Mouse (Mus musculus): ENCODE measurements around the gene Traf3. TPM values are rescaled to one million over a fixed set of nuclear protein-coding genes. Genes with fewer than 3 reads are reported as not detected.
A peak's percentile ranks its signal among the peaks of the same experiment; 100 is the strongest.

The Traf3 gene
- 10 to 100 TPM; 48.0 to 54.3 (median 53.3) TPM for total RNA-seq (2022)

DNA sequence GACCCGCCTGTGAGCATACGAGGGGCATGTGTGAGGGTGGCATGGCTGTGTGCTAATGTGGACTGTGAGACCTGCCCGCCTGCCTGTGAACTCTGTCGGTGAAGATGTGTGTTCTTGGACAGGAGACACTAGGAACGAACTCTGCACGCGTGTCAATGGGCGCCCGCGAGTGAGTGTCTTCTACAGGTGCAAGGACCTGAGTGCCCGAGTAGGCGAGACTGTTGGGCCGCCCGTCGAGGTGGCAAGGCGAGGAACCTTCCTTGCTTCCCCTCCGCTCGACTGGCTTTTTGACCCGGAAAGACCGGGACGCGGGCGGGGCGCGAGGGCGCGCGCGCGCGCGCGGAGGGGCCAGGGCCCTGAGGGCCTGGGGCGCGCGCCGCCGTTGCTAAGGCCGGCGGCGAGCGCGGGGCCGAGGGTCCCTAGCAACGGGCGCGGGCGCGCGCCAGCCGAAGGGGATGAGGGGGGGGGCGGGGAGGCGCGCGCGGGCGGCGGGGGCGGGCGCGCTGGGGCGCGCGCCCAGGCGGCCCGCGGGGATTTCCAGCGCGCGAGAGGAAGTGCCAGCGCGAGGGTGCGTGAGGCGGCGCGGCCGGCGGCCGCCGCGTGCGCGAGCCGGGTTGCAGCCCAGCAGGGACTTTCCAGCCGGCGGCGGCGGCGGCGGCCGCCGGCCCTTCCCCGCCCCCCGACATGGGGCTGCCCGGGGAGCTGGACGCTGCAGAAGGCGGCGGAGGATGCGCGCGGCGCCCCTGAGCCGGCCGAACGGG, at the start of gene Traf3:
Gene Traf3, plus strand, starts transcription at position 540 of the 761 bp plus-strand sequence.
- DNase-seq (ENCODE audit: low spot score in 2 of 2), result peak in 1 of 2 experiments; percentile 39

DNA sequence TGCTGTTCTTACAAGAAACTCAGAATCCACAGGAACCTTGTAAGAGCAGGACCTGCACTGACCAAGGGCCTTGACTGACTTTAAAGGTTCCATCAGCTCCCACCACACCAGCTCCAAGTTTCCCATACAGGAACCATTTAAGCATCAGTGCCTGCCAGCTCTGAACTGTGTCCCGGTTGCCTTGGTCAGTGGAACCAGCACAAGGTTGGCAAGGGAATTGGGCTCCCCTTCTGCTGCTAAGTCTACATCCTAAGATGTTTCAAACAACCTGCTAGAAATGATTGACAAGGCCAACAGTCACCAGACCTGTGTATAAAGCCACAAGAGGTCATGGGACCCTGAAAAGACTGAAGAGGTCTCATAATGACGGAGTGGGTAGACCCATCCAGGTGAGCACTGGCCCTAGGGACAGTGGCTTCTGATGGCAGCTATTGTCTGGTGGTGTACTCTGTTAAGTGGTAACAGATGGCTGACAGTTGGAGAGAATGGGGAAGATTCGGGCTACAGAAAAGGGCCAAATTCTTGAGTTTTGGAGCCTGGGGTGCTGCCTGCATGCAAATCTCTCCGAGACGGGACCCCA, 46.6 kb upstream of the Traf3 start:
- no peak for DNase-seq (ENCODE audit: low spot score in 2 of 2)

DNA sequence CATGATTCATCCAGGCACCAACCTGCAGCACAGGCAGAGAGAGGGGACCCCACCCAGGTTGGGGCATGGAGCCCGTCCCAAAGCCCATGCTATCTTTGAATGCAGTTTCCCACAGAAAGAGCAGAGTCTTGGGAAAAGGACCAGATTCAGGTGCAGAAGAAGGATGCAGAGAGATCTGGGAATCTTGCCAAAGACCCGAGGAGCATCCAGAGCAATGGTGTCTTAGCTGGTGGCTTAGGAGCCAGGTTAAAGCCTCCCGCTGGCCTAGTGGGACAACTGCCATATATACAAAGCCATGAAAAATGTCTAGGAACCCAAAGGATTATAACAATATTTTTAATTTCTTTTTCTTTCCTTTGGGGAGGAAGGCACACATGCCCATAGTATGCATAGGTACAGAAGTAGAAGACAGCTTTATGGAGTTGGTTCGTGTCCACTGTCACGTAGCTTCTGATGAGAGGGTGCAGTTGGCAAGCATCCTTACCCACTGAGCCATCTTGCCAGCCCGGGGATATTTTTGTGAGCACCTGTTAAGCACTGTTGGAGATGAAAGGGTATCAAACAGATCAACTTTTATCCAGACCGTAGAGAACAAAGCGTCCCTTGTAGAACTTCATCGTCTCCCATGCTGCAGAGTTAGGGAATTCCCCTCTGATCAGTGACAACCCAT, 45.1 kb upstream of the Traf3 start:
- no peak for DNase-seq (ENCODE audit: low spot score in 2 of 2)

DNA sequence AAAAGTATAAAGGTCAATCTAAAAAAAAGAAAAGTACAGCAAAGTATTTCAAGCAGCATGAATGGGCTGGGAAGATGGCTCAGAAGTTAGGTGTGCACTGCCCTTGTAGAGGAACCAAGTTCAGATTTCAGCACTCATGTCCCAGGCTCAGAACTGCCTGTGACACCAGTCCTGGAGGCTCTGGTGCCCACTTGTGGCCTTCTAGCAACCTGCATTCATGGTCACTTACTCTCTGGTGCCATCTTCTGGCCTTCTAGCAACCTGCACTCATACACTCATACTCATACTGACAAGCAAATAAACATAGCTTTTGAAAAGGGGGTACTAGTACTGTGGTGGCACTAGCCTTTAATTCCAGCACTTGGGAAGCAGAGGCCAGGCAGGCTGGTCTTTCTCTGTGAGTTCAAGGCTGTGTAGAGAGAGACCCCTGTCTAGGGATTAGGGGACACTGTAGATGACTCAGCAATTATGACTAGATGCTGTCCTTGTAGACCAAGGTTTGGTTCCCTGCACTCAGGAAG, 43.8 kb upstream of the Traf3 start:
- no peak for DNase-seq (ENCODE audit: low spot score in 2 of 2)

DNA sequence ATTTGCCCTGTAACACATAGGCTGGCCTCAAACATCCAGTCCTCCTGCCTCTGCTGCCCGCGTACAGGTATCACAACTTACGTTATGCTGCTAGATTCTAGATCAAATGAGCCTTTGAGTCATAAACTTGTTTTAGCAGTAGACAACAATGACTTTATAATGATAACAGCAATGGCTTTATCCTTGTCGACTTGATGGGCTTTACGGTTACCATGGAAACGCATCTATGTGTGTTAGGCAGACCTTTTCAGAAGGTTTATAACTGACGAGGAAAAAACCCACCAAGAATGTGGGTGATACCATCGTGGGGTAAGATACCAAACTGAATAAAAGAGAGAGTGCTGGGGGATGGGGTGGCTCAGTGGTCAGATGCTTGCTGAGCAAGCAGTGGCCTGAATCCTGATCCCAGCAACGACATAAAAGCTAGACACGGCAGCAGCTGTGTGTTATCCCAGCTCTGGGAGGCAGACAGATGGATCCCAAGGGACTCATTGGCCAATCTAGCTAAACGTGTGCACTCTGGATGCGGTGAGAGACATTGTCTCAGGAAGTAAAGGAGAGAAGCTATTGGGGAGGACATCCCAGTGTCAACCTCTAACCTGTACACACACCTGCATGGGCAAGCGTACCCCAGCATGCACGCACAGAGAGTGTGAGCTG, 41.4 kb upstream of the Traf3 start:
- DNase-seq (ENCODE audit: low spot score in 2 of 2), result no peak

DNA sequence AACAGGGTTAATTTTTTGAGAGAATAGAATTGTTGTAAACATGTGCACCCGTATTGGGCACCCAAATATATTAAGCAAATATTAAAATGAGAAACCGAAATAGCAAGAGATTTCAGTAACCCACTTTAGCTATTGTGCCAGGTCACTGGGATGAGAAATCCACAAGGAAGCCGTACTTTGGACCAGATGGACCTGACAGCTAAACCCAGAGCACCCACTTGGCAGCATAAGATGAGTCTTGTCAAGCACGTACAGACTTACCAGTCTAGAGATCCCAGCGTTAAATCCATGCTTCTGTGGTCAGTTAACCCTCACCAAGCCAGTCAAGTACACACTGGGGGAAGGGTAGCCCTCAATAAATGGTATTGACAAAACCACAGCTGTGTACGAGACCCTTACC, 40.5 kb upstream of the Traf3 start:
- no peak for DNase-seq (ENCODE audit: low spot score in 2 of 2)

DNA sequence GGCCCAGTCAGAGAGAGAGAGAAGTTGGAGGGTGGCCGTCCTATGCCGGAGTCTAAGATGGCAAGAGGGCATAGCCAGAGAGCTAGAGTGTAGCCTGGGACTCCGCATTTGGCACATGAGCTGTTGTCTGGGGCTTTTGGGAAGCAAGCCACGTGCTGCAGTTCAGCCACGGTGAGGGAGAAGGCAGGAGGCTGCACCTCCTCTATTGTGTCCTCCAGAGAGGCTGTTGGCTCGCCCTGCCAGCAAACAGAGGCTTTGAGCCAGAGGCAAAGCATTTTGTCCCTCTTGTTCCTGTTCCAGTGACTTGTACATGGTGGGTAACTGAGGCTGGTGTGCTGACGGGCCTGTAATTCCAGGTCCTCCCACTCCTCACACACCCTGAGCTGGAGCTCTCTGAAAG, 32.0 kb upstream of the Traf3 start:
- DNase-seq (ENCODE audit: low spot score in 2 of 2), result no peak

DNA sequence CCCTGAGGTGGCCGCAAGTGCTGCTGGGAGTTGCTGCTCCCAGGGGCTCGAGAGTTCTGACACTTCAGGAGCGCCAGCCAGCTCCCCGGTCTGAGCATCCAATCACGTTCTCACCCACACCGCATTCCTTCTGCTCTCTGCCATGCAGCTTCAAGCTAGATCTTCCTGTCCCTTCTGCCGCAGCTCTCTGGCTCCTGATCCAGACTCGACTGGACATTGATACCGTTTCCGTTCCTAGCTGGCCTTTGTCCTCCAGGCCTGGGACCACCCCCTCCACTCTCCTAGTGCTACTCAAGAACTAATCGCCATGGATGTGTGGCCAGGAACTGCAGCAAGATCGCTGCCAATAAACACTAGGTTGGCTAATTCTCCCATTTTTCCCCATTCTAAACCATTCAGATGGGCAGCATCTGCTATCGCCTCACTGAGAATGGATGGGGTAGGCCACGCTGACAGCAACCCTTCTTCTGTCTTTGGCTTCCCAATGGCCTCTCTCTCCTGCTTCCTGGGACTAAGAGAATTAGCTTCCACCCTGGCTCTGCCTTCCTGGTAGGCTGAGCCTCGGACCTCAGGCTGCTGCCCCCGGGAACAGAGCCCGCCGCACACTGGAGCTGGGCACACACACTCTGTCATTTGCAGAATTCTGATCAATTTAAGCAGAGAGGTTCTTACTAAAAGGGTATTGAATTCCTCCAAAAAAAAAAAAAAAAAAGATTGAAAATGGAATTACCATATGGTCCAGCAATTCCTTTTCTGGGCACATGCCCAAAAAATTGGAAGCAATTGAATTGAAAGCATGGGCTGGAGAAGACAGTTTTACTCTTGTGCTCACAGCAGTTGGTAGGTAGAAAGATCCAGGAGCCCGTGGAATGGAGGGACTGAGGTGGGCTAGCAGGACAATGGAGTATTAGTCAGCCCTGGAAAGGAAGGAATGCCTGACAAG, 31.1 kb upstream of the Traf3 start:
- DNase-seq (ENCODE audit: low spot score in 2 of 2), result peak in 1 of 2 experiments; percentile 47

DNA sequence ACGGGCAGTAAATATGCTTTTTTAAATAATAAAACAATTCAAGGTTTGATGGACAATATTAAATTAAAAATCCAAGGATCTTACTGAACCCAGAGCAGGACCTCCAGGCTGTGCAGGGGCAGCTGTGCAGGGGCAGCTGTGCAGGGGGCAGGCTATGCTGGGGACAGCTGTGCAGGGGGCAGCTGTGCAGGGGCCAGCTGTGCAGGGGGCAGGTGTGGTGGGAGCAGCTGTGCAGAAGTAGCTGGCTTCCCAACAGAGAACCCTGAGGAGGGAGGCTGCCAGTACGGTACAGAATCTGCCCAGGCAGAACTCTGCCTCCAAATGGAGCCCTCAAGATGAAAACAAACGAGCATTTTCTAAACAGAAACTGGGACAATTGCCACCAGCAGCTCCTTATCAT, 30.2 kb upstream of the Traf3 start:
- DNase-seq (ENCODE audit: low spot score in 2 of 2), result no peak

DNA sequence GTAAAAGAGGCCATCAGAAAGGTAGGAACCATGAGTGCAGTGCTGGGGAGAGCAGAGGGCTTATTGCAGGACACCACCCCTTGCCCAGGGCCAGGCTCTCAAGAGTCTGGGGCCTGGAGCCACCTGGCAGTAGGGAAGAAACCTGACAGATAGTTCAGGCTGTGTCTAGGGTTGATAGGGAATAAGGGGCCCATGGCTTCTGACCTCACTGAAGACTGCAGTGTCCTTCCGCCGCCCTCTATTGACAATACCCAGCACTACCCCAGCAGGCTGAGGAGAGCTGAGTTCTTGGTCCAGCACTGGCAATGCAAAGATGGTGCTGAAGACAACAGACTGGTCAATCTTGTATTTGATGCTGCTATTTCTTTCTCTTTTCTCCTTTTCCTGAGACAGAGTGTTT, 29.1 kb upstream of the Traf3 start:
- no peak for DNase-seq (ENCODE audit: low spot score in 2 of 2)

DNA sequence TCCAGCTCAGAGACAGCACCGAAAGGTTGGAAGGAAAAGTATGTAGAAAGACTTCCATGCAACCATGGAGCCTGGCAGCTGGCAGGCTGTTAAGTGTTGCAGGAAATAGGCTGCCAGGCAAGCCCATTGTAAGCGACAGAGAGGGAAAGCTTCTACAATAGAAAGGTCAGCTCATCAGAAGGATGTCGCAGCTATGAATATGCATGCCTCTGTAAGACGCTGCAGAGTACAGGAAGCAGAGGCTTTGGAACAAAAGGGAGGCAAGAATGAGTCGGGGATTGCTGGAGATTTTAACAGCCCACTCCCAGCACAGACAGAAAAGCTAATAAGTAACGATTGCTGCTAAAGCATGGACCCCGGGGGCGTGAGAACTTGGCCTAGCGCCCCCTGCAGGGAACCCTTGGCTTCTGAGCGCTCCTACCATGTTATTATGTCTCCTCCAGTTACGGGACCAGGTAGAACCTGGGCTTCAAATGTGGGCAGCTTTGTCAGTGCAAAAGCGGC, 23.1 kb upstream of the Traf3 start:
- DNase-seq (ENCODE audit: low spot score in 2 of 2), result no peak

DNA sequence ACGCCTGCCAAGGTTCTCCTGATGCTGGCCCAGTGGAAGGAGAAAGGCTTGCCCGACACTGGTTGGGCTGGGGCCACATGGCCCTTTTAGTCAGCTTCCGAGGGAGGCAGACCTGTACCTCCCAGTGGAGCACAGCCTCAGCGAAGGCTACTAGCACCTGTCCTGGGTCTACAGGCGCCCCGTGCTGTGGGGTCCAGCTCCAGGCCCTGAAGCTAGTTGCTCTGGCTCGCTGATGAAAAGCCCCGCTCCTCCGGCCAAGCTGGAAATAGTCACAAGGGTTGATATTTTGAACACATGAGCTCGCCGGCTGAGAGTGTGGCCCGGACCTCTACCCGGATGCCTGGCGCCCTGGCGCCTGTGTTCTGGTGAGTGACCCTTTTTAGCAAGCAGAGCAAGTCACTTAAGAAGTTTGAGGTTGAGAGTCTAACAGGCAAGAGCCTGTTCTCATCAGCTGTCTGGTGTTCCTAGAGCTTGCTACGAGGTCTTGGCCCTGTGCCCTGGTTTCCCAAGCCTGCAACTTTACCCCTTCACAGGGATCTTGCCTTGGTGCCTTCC, 22.6 kb upstream of the Traf3 start:
- no peak for DNase-seq (ENCODE audit: low spot score in 2 of 2)

DNA sequence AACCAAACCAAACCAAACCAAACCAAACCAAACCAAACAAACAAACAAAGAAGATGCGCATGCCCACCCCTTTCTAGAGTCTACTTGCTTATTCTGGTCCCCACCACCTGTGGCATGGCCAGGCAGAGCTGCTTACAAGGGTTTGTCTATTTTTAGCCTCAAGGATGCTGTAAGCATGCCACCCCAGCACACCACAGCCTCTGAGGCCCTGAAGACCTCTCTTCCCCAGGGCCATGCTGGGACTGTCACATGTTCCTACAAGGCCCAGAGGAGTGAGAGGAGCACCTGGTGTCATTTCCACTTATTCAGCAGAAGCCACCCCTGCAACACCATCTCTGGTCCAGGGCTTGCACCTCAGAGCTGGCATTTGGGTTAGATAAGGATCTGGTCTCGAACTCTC, 21.6 kb upstream of the Traf3 start:
- no peak for DNase-seq (ENCODE audit: low spot score in 2 of 2)

DNA sequence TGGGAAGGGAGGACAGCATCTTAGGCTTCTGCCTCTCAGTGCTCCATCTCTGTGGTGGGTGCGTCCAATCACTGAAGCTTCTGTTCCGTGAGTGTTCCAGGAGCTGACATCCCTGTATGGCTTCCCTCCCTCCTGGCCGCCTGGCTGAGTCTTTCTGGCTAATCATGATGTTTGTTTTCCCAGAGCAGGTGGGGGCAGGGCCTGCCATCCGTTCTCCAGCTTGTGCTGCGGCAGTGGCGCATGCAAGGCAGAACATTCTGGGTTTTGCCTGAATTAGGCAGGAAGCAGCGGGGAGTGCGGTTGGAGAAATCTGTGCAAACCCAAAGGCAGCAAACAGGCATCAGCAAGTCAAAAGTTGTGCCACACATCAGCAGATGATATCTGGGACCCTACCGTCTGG, 20.9 kb upstream of the Traf3 start:
- DNase-seq (ENCODE audit: low spot score in 2 of 2), result peak; percentile 74 to 85

DNA sequence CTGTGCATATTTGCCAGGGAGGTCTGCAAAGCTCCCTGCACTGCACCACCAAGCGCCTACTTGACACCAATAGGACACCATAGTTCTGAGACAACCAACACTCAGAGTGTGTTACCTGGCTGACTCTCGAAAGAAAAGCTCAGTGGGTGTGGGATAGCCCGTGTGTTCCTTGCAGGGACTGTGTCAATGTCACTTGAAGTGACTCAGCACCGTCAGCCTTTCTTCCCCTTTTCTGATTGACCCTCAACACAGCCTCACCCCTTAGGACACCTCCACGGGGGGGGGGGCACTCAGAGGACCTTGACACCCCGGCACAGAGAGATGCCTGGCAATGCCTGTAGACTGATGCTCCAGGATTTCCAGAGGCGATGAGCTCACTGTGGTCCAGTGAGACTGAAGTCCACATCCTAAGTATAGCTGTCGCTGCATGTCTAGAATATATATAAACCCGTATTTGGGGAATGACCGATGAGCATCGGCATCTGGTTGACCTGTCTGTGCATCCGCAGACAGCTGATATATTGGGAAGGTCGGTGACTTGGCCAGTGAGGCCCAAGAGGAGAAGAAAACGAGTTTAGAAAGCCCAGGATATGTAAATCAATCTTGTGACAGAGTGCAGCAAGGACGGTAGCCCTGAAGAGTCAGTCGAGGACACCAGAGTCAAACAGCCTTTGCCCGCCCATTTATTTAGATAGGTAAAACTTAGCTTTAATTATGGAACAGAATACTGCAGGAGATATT, 16.5 kb upstream of the Traf3 start:
- DNase-seq (ENCODE audit: low spot score in 2 of 2), result no peak

DNA sequence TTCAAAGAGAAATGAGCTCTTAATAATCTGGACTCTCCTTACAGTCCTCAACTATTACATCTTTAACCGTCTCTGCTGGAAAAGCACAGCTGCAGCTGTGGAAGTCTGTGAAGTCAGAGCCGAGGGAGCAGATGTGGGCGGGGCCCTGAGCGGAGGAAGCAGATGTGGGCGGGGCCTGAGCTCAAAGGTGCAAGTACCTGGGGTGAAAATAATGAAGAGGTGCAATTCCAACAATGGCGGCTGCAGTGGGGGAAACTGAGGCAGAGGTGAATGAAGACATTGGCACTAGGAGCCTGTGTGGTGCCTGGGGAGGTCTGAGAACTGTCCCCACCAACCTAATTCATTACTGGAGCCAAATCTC, 16.0 kb upstream of the Traf3 start:
- no peak for DNase-seq (ENCODE audit: low spot score in 2 of 2)

DNA sequence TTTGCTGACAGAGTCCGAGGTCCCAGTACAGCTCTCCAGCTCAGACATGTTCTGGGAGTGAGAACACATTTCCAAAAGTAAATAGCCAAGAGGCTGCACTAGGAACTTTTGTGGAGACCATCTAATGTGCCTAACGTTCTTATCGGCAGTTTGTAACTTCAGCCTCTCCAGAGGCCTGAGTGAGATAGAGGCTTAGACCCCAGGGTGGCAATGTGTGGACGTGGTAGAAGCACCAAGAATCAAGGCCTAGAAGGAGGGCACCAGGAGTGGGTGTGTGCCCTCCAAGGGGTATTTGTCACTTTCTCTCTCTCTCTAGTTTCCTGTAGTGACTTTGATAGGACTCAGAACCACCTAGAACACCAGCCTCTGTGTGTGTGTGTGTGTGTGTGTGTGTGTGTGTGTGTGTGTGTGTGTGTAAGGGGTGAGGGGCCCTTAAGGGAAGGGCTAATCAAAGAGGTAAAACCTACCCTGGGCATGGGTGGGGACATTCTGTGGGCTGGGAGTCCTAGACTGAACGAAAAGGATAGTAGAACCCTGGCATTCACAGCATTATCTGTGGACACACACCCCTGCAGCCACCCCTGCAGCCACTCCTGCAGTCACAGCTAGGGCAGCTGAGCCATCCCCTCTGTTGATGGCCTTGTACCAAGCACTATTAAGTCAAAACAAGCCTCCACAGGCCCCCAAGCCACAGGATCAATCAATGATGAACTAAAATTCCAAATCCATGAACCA, 14.6 kb upstream of the Traf3 start:
- DNase-seq (ENCODE audit: low spot score in 2 of 2), result no peak

DNA sequence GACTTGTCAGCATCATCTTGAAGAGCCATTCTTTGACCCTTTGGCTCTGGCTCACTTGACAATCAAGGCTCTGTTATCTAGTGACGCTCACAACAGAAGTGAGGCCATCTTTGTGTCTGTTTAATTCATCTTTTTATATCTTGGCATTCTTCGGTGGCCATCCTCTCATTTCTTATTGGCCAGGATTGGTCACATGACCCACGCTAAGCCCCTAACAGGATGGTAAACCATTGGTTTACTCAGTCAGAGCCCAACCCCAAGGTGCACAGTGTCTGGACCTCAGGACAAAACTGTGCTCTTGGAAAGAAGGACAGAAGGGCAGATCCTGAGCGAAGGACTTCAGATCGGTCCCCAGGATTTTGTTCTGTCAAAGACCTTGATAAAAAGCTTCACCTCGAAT, 13.6 kb upstream of the Traf3 start:
- no peak for DNase-seq (ENCODE audit: low spot score in 2 of 2)

All from layer of hippocampus, adult 8-10 months (tissue).